Mouse (Mus musculus): ENCODE results near the gene Resp18.

GRCm38 (mm10) chr1:75244836-75245235, 33.4 kb downstream of the Resp18 start:
- TF ChIP-seq POLR2A (IDR thresholded peaks at IDR 0.05; ENCODE audit: borderline replicate concordance, low read depth, low read length) (no peak), CTCF (IDR thresholded peaks at IDR 0.05; ENCODE audit: low read depth, low read length) (no peak)

All from bone marrow macrophage, adult 2 months (primary cell).